Mouse (Mus musculus): ENCODE results near the gene Dnah11. TPM values are rescaled to one million over a fixed set of nuclear protein-coding genes. Genes with fewer than 3 reads are reported as not detected.

The Dnah11 gene
- polyA plus RNA-seq, 1 experiment from 2014 or later: 0.29 TPM

GRCm38 (mm10) chr12:117878341-117878740 lies 320.5 kb downstream of the Dnah11 start:
- WGBS: 95% methylated on average over 13 of the region's 13 CpGs
- Histone ChIP-seq H3K9me3 (ENCODE audit: control insufficient read depth, low read length) (no peaks in the 10 kb centered on the region), H3K9ac (ENCODE audit: low read length) (no peak overlapping the region), H3K27me3 (ENCODE audit: control insufficient read depth, insufficient read depth, low read length) (no peaks in the 10 kb centered on the region), H3K4me2 (no peak overlapping the region), H3K27ac (ENCODE audit: low read depth, low read length) (no peak overlapping the region), H3K36me3 (ENCODE audit: control insufficient read depth, insufficient read depth, low read length) (peaks cover 6% of the 10 kb centered on the region; the same call in 1 of the 2 replicates), H3K4me3 (ENCODE audit: low read depth, low read length) (no peak overlapping the region), H3K4me1 (ENCODE audit: control insufficient read depth, insufficient read depth, low read length) (no peaks in the 10 kb centered on the region)
- DNase-seq (ENCODE audit: low spot score, missing footprints): no peak
- no peak for ATAC-seq (ENCODE audit: low FRiP score)

GRCm38 (mm10) chr12:117872265-117872664 lies 326.6 kb downstream of the Dnah11 start:
- Histone ChIP-seq H3K27me3 (ENCODE audit: control insufficient read depth, insufficient read depth, low read length) (no peaks in the 10 kb centered on the region), H3K4me1 (ENCODE audit: control insufficient read depth, insufficient read depth, low read length) (no peaks in the 10 kb centered on the region), H3K4me2 (no peak overlapping the region), H3K4me3 (ENCODE audit: low read depth, low read length) (no peak overlapping the region), H3K9me3 (ENCODE audit: control insufficient read depth, low read length) (no peaks in the 10 kb centered on the region), H3K27ac (ENCODE audit: low read depth, low read length) (no peak overlapping the region), H3K9ac (ENCODE audit: low read length) (no peak overlapping the region), H3K36me3 (ENCODE audit: control insufficient read depth, insufficient read depth, low read length) (peaks cover 6% of the 10 kb centered on the region; the same call in 1 of the 2 replicates)
- ATAC-seq (ENCODE audit: low FRiP score) (no peak), DNase-seq (ENCODE audit: low spot score, missing footprints) (no peak)
- WGBS: 85% methylated on average over 5 of the region's 5 CpGs

GRCm38 (mm10) chr12:117867708-117868564 lies 330.9 kb downstream of the Dnah11 start:
- no peaks in the 10 kb centered on the region for H3K9me3 ChIP-seq (ENCODE audit: control insufficient read depth, low read length)
- no peak overlapping the region for H3K4me2 ChIP-seq
- ATAC-seq (ENCODE audit: low FRiP score) (no peak), DNase-seq (ENCODE audit: low spot score, missing footprints) (peak; percentile 17)
- H3K27me3 ChIP-seq (ENCODE audit: control insufficient read depth, insufficient read depth, low read length): no peaks in the 10 kb centered on the region
- no peaks in the 10 kb centered on the region for H3K4me1 ChIP-seq (ENCODE audit: control insufficient read depth, insufficient read depth, low read length)
- no peak overlapping the region for H3K9ac ChIP-seq (ENCODE audit: low read length)
- 92% methylated on average over 4 of the region's 4 CpGs for WGBS
- H3K4me3 ChIP-seq (ENCODE audit: low read depth, low read length): no peak overlapping the region
- H3K36me3 ChIP-seq (ENCODE audit: control insufficient read depth, insufficient read depth, low read length): no peaks in the 10 kb centered on the region
- H3K27ac ChIP-seq (ENCODE audit: low read depth, low read length): no peak overlapping the region

- H3K4me3 ChIP-seq (ENCODE audit: low read depth, low read length): no peak overlapping the region
- no peak for DNase-seq (ENCODE audit: low spot score, missing footprints)
- H3K36me3 ChIP-seq (ENCODE audit: control insufficient read depth, insufficient read depth, low read length): no peaks in the 10 kb centered on the region
- no peak for ATAC-seq (ENCODE audit: low FRiP score)
- no peak overlapping the region for H3K27ac ChIP-seq (ENCODE audit: low read depth, low read length)
- WGBS: 95% methylated on average over 5 of the region's 5 CpGs
- no peaks in the 10 kb centered on the region for H3K27me3 ChIP-seq (ENCODE audit: control insufficient read depth, insufficient read depth, low read length)
- H3K4me1 ChIP-seq (ENCODE audit: control insufficient read depth, insufficient read depth, low read length): no peaks in the 10 kb centered on the region
- no peak overlapping the region for H3K4me2 ChIP-seq
- H3K9ac ChIP-seq (ENCODE audit: low read length): no peak overlapping the region
- no peaks in the 10 kb centered on the region for H3K9me3 ChIP-seq (ENCODE audit: control insufficient read depth, low read length)
Measured at GRCm38 (mm10) chr12:117862655-117863054, 336.2 kb downstream of the Dnah11 start.

GRCm38 (mm10) chr12:117861249-117861648 lies 337.6 kb downstream of the Dnah11 start:
- H3K27ac ChIP-seq (ENCODE audit: low read depth, low read length): no peak overlapping the region
- H3K36me3 ChIP-seq (ENCODE audit: control insufficient read depth, insufficient read depth, low read length): no peaks in the 10 kb centered on the region
- H3K9ac ChIP-seq (ENCODE audit: low read length): no peak overlapping the region
- ATAC-seq (ENCODE audit: low FRiP score): no peak
- H3K4me1 ChIP-seq (ENCODE audit: control insufficient read depth, insufficient read depth, low read length): no peaks in the 10 kb centered on the region
- no peak overlapping the region for H3K4me3 ChIP-seq (ENCODE audit: low read depth, low read length)
- H3K9me3 ChIP-seq (ENCODE audit: control insufficient read depth, low read length): no peaks in the 10 kb centered on the region
- H3K4me2 ChIP-seq: no peak overlapping the region
- peak; percentile 61 for DNase-seq (ENCODE audit: low spot score, missing footprints)
- 60% methylated on average over 3 of the region's 3 CpGs for WGBS
- H3K27me3 ChIP-seq (ENCODE audit: control insufficient read depth, insufficient read depth, low read length): no peaks in the 10 kb centered on the region

GRCm38 (mm10) chr12:117860840-117861239 lies 338.0 kb downstream of the Dnah11 start:
- Histone ChIP-seq H3K9ac (ENCODE audit: low read length) (no peak overlapping the region), H3K27ac (ENCODE audit: low read depth, low read length) (no peak overlapping the region), H3K9me3 (ENCODE audit: control insufficient read depth, low read length) (no peaks in the 10 kb centered on the region), H3K4me1 (ENCODE audit: control insufficient read depth, insufficient read depth, low read length) (no peaks in the 10 kb centered on the region), H3K27me3 (ENCODE audit: control insufficient read depth, insufficient read depth, low read length) (no peaks in the 10 kb centered on the region), H3K4me3 (ENCODE audit: low read depth, low read length) (no peak overlapping the region), H3K4me2 (no peak overlapping the region), H3K36me3 (ENCODE audit: control insufficient read depth, insufficient read depth, low read length) (no peaks in the 10 kb centered on the region)
- peak; percentile 61 for DNase-seq (ENCODE audit: low spot score, missing footprints)
- 82% methylated on average over 7 of the region's 7 CpGs for WGBS
- no peak for ATAC-seq (ENCODE audit: low FRiP score)

- ATAC-seq (ENCODE audit: low FRiP score) (no peak), DNase-seq (ENCODE audit: low spot score, missing footprints) (no peak)
- Histone ChIP-seq H3K4me1 (ENCODE audit: control insufficient read depth, insufficient read depth, low read length) (no peaks in the 10 kb centered on the region), H3K9me3 (ENCODE audit: control insufficient read depth, low read length) (no peaks in the 10 kb centered on the region), H3K27ac (ENCODE audit: low read depth, low read length) (no peak overlapping the region), H3K27me3 (ENCODE audit: control insufficient read depth, insufficient read depth, low read length) (no peaks in the 10 kb centered on the region), H3K9ac (ENCODE audit: low read length) (no peak overlapping the region), H3K4me2 (no peak overlapping the region), H3K36me3 (ENCODE audit: control insufficient read depth, insufficient read depth, low read length) (no peaks in the 10 kb centered on the region), H3K4me3 (ENCODE audit: low read depth, low read length) (no peak overlapping the region)
- WGBS: 94% methylated on average over 6 of the region's 6 CpGs
Measured at GRCm38 (mm10) chr12:117857884-117858283, 341.0 kb downstream of the Dnah11 start.

GRCm38 (mm10) chr12:117857023-117857422 lies 341.8 kb downstream of the Dnah11 start:
- Histone ChIP-seq H3K4me1 (ENCODE audit: control insufficient read depth, insufficient read depth, low read length) (no peaks in the 10 kb centered on the region), H3K27ac (ENCODE audit: low read depth, low read length) (no peak overlapping the region), H3K36me3 (ENCODE audit: control insufficient read depth, insufficient read depth, low read length) (no peaks in the 10 kb centered on the region), H3K9me3 (ENCODE audit: control insufficient read depth, low read length) (no peaks in the 10 kb centered on the region), H3K4me3 (ENCODE audit: low read depth, low read length) (no peak overlapping the region), H3K9ac (ENCODE audit: low read length) (no peak overlapping the region), H3K4me2 (no peak overlapping the region), H3K27me3 (ENCODE audit: control insufficient read depth, insufficient read depth, low read length) (no peaks in the 10 kb centered on the region)
- WGBS: 88% methylated on average over 9 of the region's 9 CpGs
- DNase-seq (ENCODE audit: low spot score, missing footprints): peak; percentile 23
- no peak for ATAC-seq (ENCODE audit: low FRiP score)

- H3K9me3 ChIP-seq (ENCODE audit: control insufficient read depth, low read length): no peaks in the 10 kb centered on the region
- ATAC-seq (ENCODE audit: low FRiP score) (peak; percentile 62), DNase-seq (ENCODE audit: low spot score, missing footprints) (peak; percentile 94)
- H3K4me1 ChIP-seq (ENCODE audit: control insufficient read depth, insufficient read depth, low read length): no peaks in the 10 kb centered on the region
- no peaks in the 10 kb centered on the region for H3K27me3 ChIP-seq (ENCODE audit: control insufficient read depth, insufficient read depth, low read length)
- H3K27ac ChIP-seq (ENCODE audit: low read depth, low read length): no peak overlapping the region
- no peak overlapping the region for H3K4me3 ChIP-seq (ENCODE audit: low read depth, low read length)
- H3K36me3 ChIP-seq (ENCODE audit: control insufficient read depth, insufficient read depth, low read length): no peaks in the 10 kb centered on the region
- no peak overlapping the region for H3K4me2 ChIP-seq
- WGBS: 32% methylated on average over 6 of the region's 6 CpGs
- H3K9ac ChIP-seq (ENCODE audit: low read length): no peak overlapping the region
Measured at GRCm38 (mm10) chr12:117853316-117853715, 345.5 kb downstream of the Dnah11 start.
